Mouse (Mus musculus) layer of hippocampus, postnatal 14 days (tissue): ENCODE measurements around the gene Gm2030. TPM values are rescaled to one million over a fixed set of nuclear protein-coding genes. Genes with fewer than 3 reads are reported as not detected.
"Not testable (repeated sequence)": the region's sequence is repeated elsewhere in the genome, so short reads cannot be mapped to it uniquely, and the experiment has no call there.

ENCODE experiments used
- DNase-seq, 2 experiments: peaks; one replicate each; pipeline ENCODE4 v3.0.0; 2021 to 2022; ENCODE audit warnings: low spot score in 2 of 2, mixed read lengths in 1 of 2
- long read RNA-seq, 2 experiments: library from polyadenylated mRNA; stranded (forward); transcript quantifications; one replicate each; pipeline ENCODE4 v2.0.0; 2021
- total RNA-seq, 2 experiments: library from RNA; stranded (reverse); gene quantifications; 2 replicates each; pipeline ENCODE4 v1.2.3; 2021

The Gm2030 gene
- total RNA-seq = not detected
- long read RNA-seq, experiment 1 = 0 reads
- long read RNA-seq, experiment 2 = 0 reads

DNA sequence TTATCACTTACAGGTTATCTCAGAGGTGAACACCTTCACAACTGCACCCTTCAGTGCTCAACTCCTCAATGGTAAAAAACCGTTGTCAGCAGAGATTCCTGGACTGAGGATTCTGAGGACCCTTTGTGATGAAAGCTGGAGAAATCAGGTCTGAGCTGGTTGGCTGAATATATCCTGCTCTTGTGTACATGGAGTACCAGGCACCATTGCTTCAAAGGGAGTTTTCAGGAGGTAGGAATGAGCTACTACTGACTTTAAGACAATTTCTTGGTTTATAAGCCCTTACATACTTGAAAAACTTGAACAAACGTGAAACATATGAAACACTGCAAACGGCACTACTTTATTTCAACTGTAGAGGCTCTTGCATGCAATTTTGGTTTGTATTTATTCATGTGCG lies at the start of gene Gm2030:
Gene Gm2030 (minus strand): TSS at position 101 of the 400 bp plus-strand sequence.
- not testable (repeated sequence) for DNase-seq

Other genes with a start within 250 kb of the Gm2030 start
- not detected for gene Gm2012, start 78.7 kb downstream of the Gm2030 start, total RNA-seq
- not detected for gene Slx, start 235.5 kb upstream of the Gm2030 start, total RNA-seq